Mouse (Mus musculus) heart, postnatal 4 days (tissue): ENCODE data around the gene Tstd2. TPM values are rescaled to one million over a fixed set of nuclear protein-coding genes. Genes with fewer than 3 reads are reported as not detected.
A peak's percentile ranks its signal among the peaks of the same experiment; 100 is the strongest.

ENCODE experiments used
- DNase-seq: peaks from one replicate; pipeline ENCODE4 v3.0.0; 2021
- total RNA-seq, 2 experiments: library from RNA; stranded (reverse); gene quantifications; 2 replicates each; pipeline ENCODE4 v1.2.3; 2021

Gene Tstd2
- total RNA-seq, 2 experiments from 2014 or later: 19.3 to 20.3 TPM

GRCm38 (mm10) chr4:46084416-46085172 is 53.9 kb downstream of the Tstd2 start:
- DNase-seq: no peak

DNA sequence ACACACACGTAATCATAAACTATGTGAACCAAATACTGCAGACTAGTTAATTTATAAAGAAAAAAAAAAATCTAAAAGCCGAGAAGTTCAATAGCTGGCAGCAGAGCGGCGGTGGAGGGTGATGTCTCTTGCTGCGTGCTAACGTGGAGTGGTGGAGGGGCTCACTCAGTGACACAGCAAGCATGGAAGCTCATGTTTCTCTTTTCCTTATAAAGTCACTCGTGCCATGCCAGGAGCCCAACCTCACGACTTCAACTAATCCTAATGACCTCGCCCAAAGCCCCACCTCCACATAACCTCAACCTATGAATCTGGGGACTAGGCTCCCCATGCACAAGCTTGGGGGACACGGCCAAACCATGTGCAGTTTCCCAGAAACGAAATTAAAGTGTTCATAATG is 55.9 kb downstream of the Tstd2 start:
- no peak for DNase-seq

GRCm38 (mm10) chr4:46080261-46080660 is 58.2 kb downstream of the Tstd2 start:
- no peak for DNase-seq

GRCm38 (mm10) chr4:46076892-46077291 is 61.6 kb downstream of the Tstd2 start:
- no peak for DNase-seq

- DNase-seq: no peak
These were observed 62.8 kb downstream of the Tstd2 start for GRCm38 (mm10) chr4:46075664-46076063.

DNA sequence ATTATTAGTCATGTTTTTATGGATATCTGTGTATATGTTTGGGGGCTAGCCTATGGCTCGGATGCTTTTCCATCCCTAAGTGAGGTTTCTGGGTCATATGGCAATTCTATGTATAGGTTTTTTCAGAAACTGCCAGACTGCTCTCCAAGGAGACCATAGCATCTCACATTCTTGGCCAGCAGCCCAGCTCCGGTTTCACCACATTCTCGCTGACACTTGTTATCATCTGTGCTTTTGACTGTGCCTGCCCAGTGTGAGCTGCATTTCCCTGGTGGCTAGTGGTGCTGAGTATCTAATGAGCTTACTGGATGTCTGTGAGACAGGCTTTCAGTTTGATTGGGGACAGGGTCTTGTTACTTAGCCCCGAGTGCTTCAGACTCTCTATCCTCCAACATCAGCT is 64.8 kb downstream of the Tstd2 start:
- DNase-seq: peak; percentile 83

DNA sequence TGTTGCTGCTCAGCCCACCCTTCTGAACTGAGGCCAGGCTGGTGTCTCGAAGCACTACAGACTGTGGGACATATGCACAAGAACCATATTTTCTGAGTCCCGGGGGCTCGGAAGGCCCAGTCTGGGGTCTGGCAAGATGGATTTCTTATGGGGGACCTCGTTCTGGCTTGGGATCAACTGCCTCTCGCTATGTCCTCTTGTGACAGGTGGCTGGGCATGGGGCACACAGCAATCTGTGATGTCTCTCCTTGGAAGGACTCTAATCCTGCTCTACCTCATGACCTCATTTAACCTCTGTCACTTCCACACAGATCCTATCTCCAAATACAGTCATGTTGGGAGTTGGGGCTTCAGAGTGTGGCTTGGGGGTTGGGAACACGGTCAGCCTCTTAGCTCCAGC is 65.9 kb downstream of the Tstd2 start:
- DNase-seq: no peak

- no peak for DNase-seq
These were observed 68.5 kb downstream of the Tstd2 start for GRCm38 (mm10) chr4:46069851-46070482.

DNA sequence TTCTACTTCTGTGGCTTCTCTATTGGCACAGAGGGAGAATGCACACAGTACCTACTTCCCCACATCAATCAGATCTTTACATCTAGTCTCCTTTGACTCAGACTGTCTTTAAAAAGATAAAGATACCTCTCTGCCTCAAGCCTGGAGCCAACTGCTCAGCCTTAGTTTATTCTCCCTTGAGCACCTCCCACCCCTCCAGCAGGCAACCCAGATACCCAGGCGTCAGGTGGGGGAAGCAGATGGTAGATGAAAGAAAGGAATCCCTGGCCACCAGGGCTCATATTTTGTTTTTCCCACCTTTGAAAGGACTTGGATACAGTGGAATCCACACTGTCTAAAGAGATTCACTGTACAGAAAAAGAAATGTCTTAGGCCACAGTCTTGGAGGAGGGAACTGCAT is 69.9 kb downstream of the Tstd2 start:
- no peak for DNase-seq

- no peak for DNase-seq
These were observed 70.4 kb downstream of the Tstd2 start for GRCm38 (mm10) chr4:46068060-46068459.

DNA sequence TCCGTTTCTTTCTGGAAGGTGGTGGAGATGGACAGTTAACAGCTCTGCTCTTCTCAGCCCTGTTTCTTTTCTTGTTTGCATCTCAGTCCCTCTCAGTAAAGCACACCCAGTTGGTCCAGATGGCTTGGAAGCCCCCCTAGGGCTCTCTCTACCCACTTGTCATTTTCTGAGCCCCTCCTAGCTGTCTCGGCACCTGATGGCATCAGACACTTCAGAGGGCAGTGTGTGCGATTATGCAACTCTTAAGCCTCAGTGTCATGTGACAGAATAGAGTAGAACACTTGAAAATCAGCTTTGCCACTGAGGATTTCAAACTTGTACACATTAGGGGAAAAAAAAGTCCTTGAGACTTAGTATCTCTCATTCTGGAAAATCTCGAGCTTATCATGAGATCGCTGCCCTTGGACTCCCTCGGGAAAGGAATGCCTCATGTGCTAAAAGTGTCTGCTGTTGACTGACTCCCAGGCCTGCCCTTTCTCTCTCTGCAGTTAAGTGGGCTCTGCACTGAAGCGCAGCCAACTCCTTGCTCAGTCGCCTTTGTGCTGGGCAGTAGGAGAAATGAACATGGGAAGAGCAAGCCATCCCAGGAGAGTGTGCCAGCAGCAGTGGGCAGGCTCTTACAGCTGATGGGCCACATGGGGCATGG is 72.7 kb downstream of the Tstd2 start:
- DNase-seq: peak; percentile 56

DNA sequence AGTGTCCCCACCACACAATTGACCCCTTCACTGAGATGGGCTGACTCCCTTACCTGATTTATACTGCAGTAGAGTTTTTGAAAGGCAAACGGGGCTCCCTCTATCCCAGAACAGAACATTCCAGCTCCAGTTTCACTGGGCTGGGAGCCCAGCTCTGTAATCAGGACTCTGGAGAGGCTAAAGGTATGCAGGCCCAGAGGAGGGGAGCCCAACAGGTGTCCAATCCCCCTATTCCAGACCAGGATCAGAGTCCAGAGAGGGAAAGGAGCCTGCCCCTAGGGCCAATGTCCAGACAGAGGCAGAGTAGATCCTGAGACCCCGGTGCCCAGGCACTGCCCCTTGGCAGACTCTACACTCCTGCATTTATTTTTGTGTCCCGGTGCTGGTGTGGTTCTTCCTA is 73.5 kb downstream of the Tstd2 start:
- peak; percentile 62 for DNase-seq

Other genes with a start within 250 kb of the Tstd2 start
- gene Ccdc180, start 248.4 kb downstream of the Tstd2 start, total RNA-seq: under 1 TPM; 0.05 to 0.09 TPM
- 10 to 100 TPM; 16.9 to 19.4 TPM for gene Tdrd7, start 173.4 kb downstream of the Tstd2 start, total RNA-seq
- gene Tmod1, start 99.8 kb downstream of the Tstd2 start, total RNA-seq: 100 to 1,000 TPM; 278 to 282 TPM
- gene Ncbp1, start 81 bp downstream of the Tstd2 start, total RNA-seq: 10 to 100 TPM; 35.5 to 36.9 TPM
- gene Xpa, start 57.6 kb upstream of the Tstd2 start, total RNA-seq: 10 to 100 TPM; 10.2 to 11.9 TPM
- under 1 TPM in 1 of 2 experiments, not detected in 1; 0.14 TPM for gene Foxe1, start 204.9 kb upstream of the Tstd2 start, total RNA-seq